Mouse (Mus musculus) cerebellum, adult 2 months (tissue): Measurements from ENCODE around the gene Noxa1.

Experiments
- CTCF ChIP-seq: fragments of 200-500 bp; IDR thresholded peaks from 2 replicates; pipeline ENCODE4 v1.5.1; 2011; ENCODE audit warnings: low read depth, mild to moderate bottlenecking, control low read depth, low read length, moderate library complexity, borderline replicate concordance; ENCODE audit not compliant: insufficient read depth
- POLR2A ChIP-seq: fragments of 200-500 bp; IDR thresholded peaks from 2 replicates; pipeline ENCODE4 v1.6.1; 2011; ENCODE audit warnings: low read length, control low read depth, borderline replicate concordance; ENCODE audit not compliant: insufficient read depth

DNA sequence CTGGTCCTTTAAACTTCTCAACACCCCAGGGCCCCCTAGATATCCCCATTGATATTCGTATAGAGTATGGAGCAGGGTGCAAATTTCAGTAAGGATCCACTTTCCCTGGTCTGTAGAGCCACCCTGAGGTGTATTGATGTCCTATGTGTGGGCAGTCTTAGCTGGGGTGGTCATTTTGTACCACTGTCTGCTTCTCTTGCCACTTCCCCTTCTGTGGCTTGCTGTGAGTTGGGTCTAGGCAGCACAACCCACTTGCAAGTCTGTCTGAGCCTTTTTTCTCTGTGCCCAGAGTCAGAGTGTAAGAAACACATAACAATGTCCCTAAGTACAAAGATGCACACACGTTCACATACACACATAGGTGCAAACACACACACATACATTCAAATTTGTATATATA is 19.4 kb upstream of the Noxa1 start:
- TF ChIP-seq CTCF = no peak
- TF ChIP-seq POLR2A = no peak
